Mouse (Mus musculus): ENCODE measurements at regions not wholly inside any gene's neighbourhood (a gene's known extent, or its start where the extent isn't known, plus 50 kb on each side); places are given as distances from the start of the nearest gene placed in this dataset.

GRCm38 (mm10) chr7:71040846-71041245, 310.4 kb downstream of the Gm10295 start:
- Histone ChIP-seq H3K9me3 (no peaks in the 10 kb centered on the region), H3K36me3 (no peaks in the 10 kb centered on the region), H3K4me2 (no peak overlapping the region), H3K9ac (no peak overlapping the region), H3K4me3 (no peak overlapping the region), H3K27ac (no peak overlapping the region), H3K4me1 (no peaks in the 10 kb centered on the region), H3K27me3 (peaks cover 16% of the 10 kb centered on the region)
- no peak for ATAC-seq (ENCODE audit: insufficient number of reproducible peaks, insufficient read depth, low FRiP score, low TSS enrichment, low read depth)
- WGBS: 66% methylated on average over 3 of the region's 3 CpGs

- Histone ChIP-seq H3K36me3 (no peaks in the 10 kb centered on the region), H3K27ac (no peak overlapping the region), H3K4me2 (no peak overlapping the region), H3K9ac (no peak overlapping the region), H3K9me3 (no peaks in the 10 kb centered on the region), H3K27me3 (peaks cover 12% of the 10 kb centered on the region), H3K4me1 (no peaks in the 10 kb centered on the region; the same call in 1 of the 2 replicates), H3K4me3 (no peak overlapping the region)
- ATAC-seq (ENCODE audit: insufficient number of reproducible peaks, insufficient read depth, low FRiP score, low TSS enrichment, low read depth): no peak
- WGBS: 76% methylated on average over 5 of the region's 5 CpGs
These were observed 312.7 kb downstream of the Gm10295 start for GRCm38 (mm10) chr7:71038537-71038936.

- no peak for ATAC-seq (ENCODE audit: insufficient number of reproducible peaks, insufficient read depth, low FRiP score, low TSS enrichment, low read depth)
- Histone ChIP-seq H3K9ac (no peak overlapping the region), H3K36me3 (no peaks in the 10 kb centered on the region), H3K4me1 (peaks cover 6% of the 10 kb centered on the region; the same call in 1 of the 2 replicates), H3K27ac (no peak overlapping the region), H3K4me2 (no peak overlapping the region), H3K4me3 (no peak overlapping the region), H3K9me3 (no peaks in the 10 kb centered on the region), H3K27me3 (peaks cover 8% of the 10 kb centered on the region; the same call in 1 of the 2 replicates)
- WGBS: 65% methylated on average over 12 of the region's 12 CpGs
These were observed 318.2 kb downstream of the Gm10295 start for GRCm38 (mm10) chr7:71033121-71033520.

GRCm38 (mm10) chr7:71023946-71024610, 327.2 kb downstream of the Gm10295 start:
- H3K9ac ChIP-seq: peak overlapping the region; percentile 61; the same call in 1 of the 2 replicates

GRCm38 (mm10) chr7:71023253-71023945, 327.9 kb downstream of the Gm10295 start:
- Histone ChIP-seq H3K4me1 (peaks cover 14% of the 10 kb centered on the region), H3K27ac (no peak overlapping the region), H3K9me3 (peaks cover 8% of the 10 kb centered on the region; the same call in 1 of the 2 replicates), H3K9ac (peak overlapping the region; percentile 61; the same call in 1 of the 2 replicates), H3K4me3 (peak overlapping the region; percentile 32), H3K36me3 (no peaks in the 10 kb centered on the region), H3K27me3 (peaks cover 36% of the 10 kb centered on the region; the same call in 1 of the 2 replicates), H3K4me2 (peak overlapping the region; percentile 60)
- ATAC-seq (ENCODE audit: insufficient number of reproducible peaks, insufficient read depth, low FRiP score, low TSS enrichment, low read depth): no peak
- WGBS: 8% methylated on average over 16 of the region's 16 CpGs

More at GRCm38 (mm10) chr7:71023946-71024610, 327.2 kb downstream of the Gm10295 start:
- no peak for ATAC-seq (ENCODE audit: insufficient number of reproducible peaks, insufficient read depth, low FRiP score, low TSS enrichment, low read depth)
- no peak overlapping the region for H3K27ac ChIP-seq
- H3K36me3 ChIP-seq: no peaks in the 10 kb centered on the region
- 13% methylated on average over 9 of the region's 9 CpGs for WGBS
- peaks cover 36% of the 10 kb centered on the region; the same call in 1 of the 2 replicates for H3K27me3 ChIP-seq
- peaks cover 6% of the 10 kb centered on the region; the same call in 1 of the 2 replicates for H3K9me3 ChIP-seq
- H3K4me2 ChIP-seq: peak overlapping the region; percentile 60
- peaks cover 14% of the 10 kb centered on the region for H3K4me1 ChIP-seq
- H3K4me3 ChIP-seq: peak overlapping the region; percentile 32
